Mouse (Mus musculus): ENCODE results near the gene Ust. TPM values are rescaled to one million over a fixed set of nuclear protein-coding genes. Genes with fewer than 3 reads are reported as not detected.

Gene Ust
- polyA plus RNA-seq, 1 experiment from 2014 or later, result 11.5 TPM

- no peak overlapping the region for H3K27ac ChIP-seq
- no peak overlapping the region for H3K9ac ChIP-seq
- H3K4me2 ChIP-seq, result no peak overlapping the region
- H3K36me3 ChIP-seq, result no peaks in the 10 kb centered on the region
- H3K4me3 ChIP-seq, result no peak overlapping the region
- peaks cover 24% of the 10 kb centered on the region for H3K4me1 ChIP-seq
- H3K27me3 ChIP-seq, result 0 out of 2 replicates have a peak, but pooled peaks cover 3% of the 10 kb centered on the region
- H3K9me3 ChIP-seq, result no peaks in the 10 kb centered on the region
- 77% methylated on average over 7 of the region's 7 CpGs for WGBS
- ATAC-seq (ENCODE audit: insufficient number of reproducible peaks, low FRiP score, low TSS enrichment, low read depth), result no peak
Observed at GRCm38 (mm10) chr10:8520766-8521395, 2.3 kb upstream of the Ust start.

- Histone ChIP-seq H3K27ac (peak overlapping the region; percentile 88), H3K27me3 (0 out of 2 replicates have a peak, but pooled peaks cover 3% of the 10 kb centered on the region), H3K9me3 (no peaks in the 10 kb centered on the region), H3K36me3 (no peaks in the 10 kb centered on the region), H3K4me2 (peak overlapping the region; percentile 90), H3K4me1 (peaks cover 24% of the 10 kb centered on the region), H3K4me3 (peak overlapping the region; percentile 84), H3K9ac (0 out of 2 replicates have a peak overlapping the region, but pooled peaks have one; percentile 74)
- WGBS, result under 1% methylated on average over 17 of the region's 18 CpGs
- no peak for ATAC-seq (ENCODE audit: insufficient number of reproducible peaks, low FRiP score, low TSS enrichment, low read depth)
Observed at GRCm38 (mm10) chr10:8519014-8519491, 428 bp upstream of the Ust start.

- H3K27ac ChIP-seq, result peak overlapping the region; percentile 88; the same call in 1 of the 2 replicates
Observed at GRCm38 (mm10) chr10:8517591-8518140, 959 bp downstream of the Ust start.

DNA sequence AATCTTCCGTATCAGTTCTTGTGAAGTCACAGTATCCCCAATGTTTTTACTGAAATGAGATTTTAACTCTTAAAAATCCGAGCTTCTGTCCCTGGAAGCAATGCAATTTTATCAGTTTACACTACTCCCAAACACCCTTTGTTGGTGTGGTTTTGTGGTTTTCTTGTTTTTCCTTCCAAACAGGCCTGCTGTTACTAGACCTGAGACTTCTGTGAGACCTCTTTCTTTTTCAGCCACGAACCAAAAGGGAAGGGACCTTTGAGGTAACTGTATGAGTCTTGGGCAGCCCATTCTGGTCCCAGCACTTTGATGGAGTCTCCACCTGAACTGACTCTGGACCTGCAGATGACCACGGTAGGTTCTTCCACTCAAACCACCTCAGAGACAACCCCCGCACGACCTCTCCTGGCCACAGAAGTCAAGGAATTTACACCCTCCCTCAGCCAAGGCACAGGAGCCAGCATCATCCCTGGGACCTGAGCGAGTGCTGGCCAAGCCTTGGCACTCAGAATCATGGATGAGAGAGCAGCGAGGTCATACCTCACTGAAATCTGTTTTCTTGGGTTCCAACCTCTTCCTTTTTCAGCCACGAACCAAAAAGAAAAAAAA lies 1.6 kb downstream of the Ust start:
- 16% methylated on average over 9 of the region's 9 CpGs for WGBS
- no peak for ATAC-seq (ENCODE audit: insufficient number of reproducible peaks, low FRiP score, low TSS enrichment, low read depth)
- 0 out of 2 replicates have a peak overlapping the region, but pooled peaks have one; percentile 74 for H3K9ac ChIP-seq

More at GRCm38 (mm10) chr10:8517591-8518140, 959 bp downstream of the Ust start:
- Histone ChIP-seq H3K9me3 (no peaks in the 10 kb centered on the region), H3K4me3 (peak overlapping the region; percentile 84), H3K4me2 (peak overlapping the region; percentile 90), H3K9ac (peak overlapping the region; percentile 74), H3K27me3 (0 out of 2 replicates have a peak, but pooled peaks cover 3% of the 10 kb centered on the region), H3K36me3 (no peaks in the 10 kb centered on the region), H3K4me1 (peaks cover 27% of the 10 kb centered on the region)
- WGBS, result 2% methylated on average over 26 of the region's 26 CpGs
- ATAC-seq (ENCODE audit: insufficient number of reproducible peaks, low FRiP score, low TSS enrichment, low read depth), result no peak

DNA sequence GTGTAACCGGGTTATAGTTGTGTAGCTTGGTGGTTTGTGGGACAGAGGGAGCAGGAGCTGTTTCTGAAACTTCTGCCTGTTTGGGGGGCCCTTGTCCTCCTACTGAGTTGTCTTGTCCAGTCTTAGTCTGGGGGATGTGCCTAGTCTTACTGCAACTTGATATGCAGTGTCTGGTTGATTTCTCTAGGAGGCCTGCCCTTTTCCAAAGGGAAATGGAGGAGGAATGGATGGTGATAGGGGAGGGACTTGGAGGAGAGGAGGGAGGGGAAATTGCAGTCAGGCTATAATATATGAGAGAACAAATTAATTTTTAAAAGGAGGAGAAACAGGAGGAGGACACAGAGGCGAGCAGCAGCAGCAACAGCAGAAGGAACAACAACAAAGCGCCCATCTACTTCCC lies 4.9 kb downstream of the Ust start:
- 81% methylated on average over 3 of the region's 3 CpGs for WGBS
- 0 out of 2 replicates have a peak, but pooled peaks cover 3% of the 10 kb centered on the region for H3K27me3 ChIP-seq
- no peak for ATAC-seq (ENCODE audit: insufficient number of reproducible peaks, low FRiP score, low TSS enrichment, low read depth)

More for the DNA sequence above, 1.6 kb downstream of the Ust start:
- H3K4me1 ChIP-seq, result peaks cover 27% of the 10 kb centered on the region
- H3K27me3 ChIP-seq, result 0 out of 2 replicates have a peak, but pooled peaks cover 3% of the 10 kb centered on the region
- H3K4me2 ChIP-seq, result peak overlapping the region; percentile 90
- H3K27ac ChIP-seq, result no peak overlapping the region
- H3K36me3 ChIP-seq, result no peaks in the 10 kb centered on the region
- H3K4me3 ChIP-seq, result peak overlapping the region; percentile 84
- no peaks in the 10 kb centered on the region for H3K9me3 ChIP-seq

DNA sequence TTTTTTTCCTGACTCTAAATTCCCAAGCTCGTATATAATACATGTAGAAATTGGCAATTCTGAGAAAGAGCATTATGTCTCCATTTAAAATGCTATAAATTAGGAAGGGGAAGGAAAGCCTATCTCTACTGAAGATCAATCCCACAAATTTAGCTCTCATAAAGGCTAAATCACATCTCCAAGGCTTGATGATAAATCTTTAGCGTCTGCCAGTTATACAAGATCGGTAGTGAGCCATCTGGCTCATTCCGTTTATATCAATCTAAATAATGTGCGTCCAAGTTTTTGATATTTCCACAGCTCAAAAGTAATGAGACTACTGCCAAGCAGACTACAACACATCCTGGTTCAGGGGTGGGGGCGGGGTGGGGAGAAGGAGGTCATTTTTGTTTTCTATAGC lies 6.4 kb downstream of the Ust start:
- no peak overlapping the region for H3K9ac ChIP-seq
- no peak for ATAC-seq (ENCODE audit: insufficient number of reproducible peaks, low FRiP score, low TSS enrichment, low read depth)
- no peak overlapping the region for H3K4me3 ChIP-seq
- no peaks in the 10 kb centered on the region for H3K36me3 ChIP-seq
- no peaks in the 10 kb centered on the region for H3K9me3 ChIP-seq
- no peak overlapping the region for H3K4me2 ChIP-seq
- H3K27ac ChIP-seq, result no peak overlapping the region
- 76% methylated on average over 6 of the region's 6 CpGs for WGBS
- 0 out of 2 replicates have a peak, but pooled peaks cover 3% of the 10 kb centered on the region for H3K27me3 ChIP-seq
- H3K4me1 ChIP-seq, result peaks cover 15% of the 10 kb centered on the region

More for the DNA sequence above, 4.9 kb downstream of the Ust start:
- no peak overlapping the region for H3K4me2 ChIP-seq
- H3K9ac ChIP-seq, result no peak overlapping the region
- no peaks in the 10 kb centered on the region for H3K36me3 ChIP-seq
- H3K4me3 ChIP-seq, result no peak overlapping the region
- no peak overlapping the region for H3K27ac ChIP-seq
- peaks cover 24% of the 10 kb centered on the region for H3K4me1 ChIP-seq
- no peaks in the 10 kb centered on the region for H3K9me3 ChIP-seq

- H3K4me1 ChIP-seq, result peaks cover 11% of the 10 kb centered on the region
- no peaks in the 10 kb centered on the region for H3K9me3 ChIP-seq
- H3K36me3 ChIP-seq, result no peaks in the 10 kb centered on the region
- H3K27me3 ChIP-seq, result no peaks in the 10 kb centered on the region
- no peak overlapping the region for H3K4me3 ChIP-seq
- ATAC-seq (ENCODE audit: insufficient number of reproducible peaks, low FRiP score, low TSS enrichment, low read depth), result no peak
- no peak overlapping the region for H3K4me2 ChIP-seq
- no peak overlapping the region for H3K27ac ChIP-seq
- WGBS, result 71% methylated on average over 8 of the region's 8 CpGs
- no peak overlapping the region for H3K9ac ChIP-seq
Observed at GRCm38 (mm10) chr10:8511760-8512159, 6.9 kb downstream of the Ust start.

GRCm38 (mm10) chr10:8506247-8506573 lies 12.4 kb downstream of the Ust start:
- Histone ChIP-seq H3K9ac (no peak overlapping the region), H3K27me3 (no peaks in the 10 kb centered on the region), H3K27ac (0 out of 2 replicates have a peak overlapping the region, but pooled peaks have one; percentile 27), H3K4me3 (no peak overlapping the region), H3K4me1 (peaks cover 18% of the 10 kb centered on the region), H3K4me2 (no peak overlapping the region), H3K9me3 (no peaks in the 10 kb centered on the region), H3K36me3 (no peaks in the 10 kb centered on the region)
- 51% methylated on average over 3 of the region's 3 CpGs for WGBS
- no peak for ATAC-seq (ENCODE audit: insufficient number of reproducible peaks, low FRiP score, low TSS enrichment, low read depth)

- no peaks in the 10 kb centered on the region for H3K36me3 ChIP-seq
- H3K9me3 ChIP-seq, result no peaks in the 10 kb centered on the region
- H3K9ac ChIP-seq, result no peak overlapping the region
- WGBS, result 33% methylated on average over 13 of the region's 13 CpGs
- no peaks in the 10 kb centered on the region for H3K27me3 ChIP-seq
- 0 out of 2 replicates have a peak, but pooled peaks have one; percentile 24 for ATAC-seq (ENCODE audit: insufficient number of reproducible peaks, low FRiP score, low TSS enrichment, low read depth)
- H3K4me2 ChIP-seq, result no peak overlapping the region
- 0 out of 2 replicates have a peak overlapping the region, but pooled peaks have one; percentile 27 for H3K27ac ChIP-seq
- peaks cover 18% of the 10 kb centered on the region for H3K4me1 ChIP-seq
- H3K4me3 ChIP-seq, result no peak overlapping the region
Observed at GRCm38 (mm10) chr10:8505346-8506246, 13.0 kb downstream of the Ust start.

GRCm38 (mm10) chr10:8504832-8505231 lies 13.8 kb downstream of the Ust start:
- Histone ChIP-seq H3K9me3 (no peaks in the 10 kb centered on the region), H3K4me3 (no peak overlapping the region), H3K9ac (no peak overlapping the region), H3K36me3 (no peaks in the 10 kb centered on the region), H3K27ac (no peak overlapping the region), H3K4me2 (no peak overlapping the region), H3K27me3 (no peaks in the 10 kb centered on the region), H3K4me1 (peaks cover 18% of the 10 kb centered on the region)
- ATAC-seq (ENCODE audit: insufficient number of reproducible peaks, low FRiP score, low TSS enrichment, low read depth), result no peak
- 69% methylated on average over 4 of the region's 4 CpGs for WGBS

Measured in limb, embryonic 15.5 days (tissue).